Mouse (Mus musculus) limb, embryonic 11.5 days (tissue): ENCODE results near the gene Cacna1i. TPM values are rescaled to one million over a fixed set of nuclear protein-coding genes. Genes with fewer than 3 reads are reported as not detected.

Source experiments
- ATAC-seq: fragments of 200-750 bp; cut with Nextera tagmentation; 2 replicates; pipeline ENCODE4 v1.8.0; 2017; ENCODE audit warnings: low read depth; ENCODE audit not compliant: insufficient number of reproducible peaks, low FRiP score, low TSS enrichment
- DNase-seq: peaks from one replicate; pipeline ENCODE4 v3.0.0-alpha.2; 2015; ENCODE audit warnings: low spot score
- H3K27ac ChIP-seq: fragments of 300-500 bp; sonication (generic); replicated peaks from 2 replicates; pipeline ENCODE4 v1.5.1; 2014; ENCODE audit warnings: low read depth, mild to moderate bottlenecking, low read length
- H3K27me3 ChIP-seq: fragments of 300-500 bp; sonication (generic); 2 replicates; pipeline ENCODE4 v1.6.1; 2014; ENCODE audit warnings: mild to moderate bottlenecking, low read length, mixed read lengths; ENCODE audit not compliant: control insufficient read depth, insufficient read depth
- H3K36me3 ChIP-seq: fragments of 300-500 bp; sonication (generic); 2 replicates; pipeline ENCODE4 v1.6.1; 2014; ENCODE audit warnings: mild to moderate bottlenecking, low read length, moderate library complexity, mixed read lengths; ENCODE audit not compliant: control insufficient read depth, insufficient read depth
- H3K4me1 ChIP-seq: fragments of 300-500 bp; sonication (generic); 2 replicates; pipeline ENCODE4 v1.6.1; 2014; ENCODE audit warnings: low read length, mixed read lengths; ENCODE audit not compliant: control insufficient read depth, insufficient read depth
- H3K4me2 ChIP-seq: fragments of 300-500 bp; sonication (generic); 2 replicates; pipeline ENCODE4 v1.6.1; 2014; ENCODE audit warnings: low read depth, mild to moderate bottlenecking, moderate library complexity; ENCODE audit not compliant: severe bottlenecking
- H3K4me3 ChIP-seq: fragments of 300-500 bp; sonication (generic); 2 replicates; pipeline ENCODE4 v1.5.1; 2014; ENCODE audit warnings: low read depth, low read length
- H3K9ac ChIP-seq: fragments of 300-500 bp; sonication (generic); 2 replicates; pipeline ENCODE4 v1.6.1; 2014; ENCODE audit warnings: mild to moderate bottlenecking, low read length
- H3K9me3 ChIP-seq: fragments of 300-500 bp; sonication (generic); 2 replicates; pipeline ENCODE4 v1.6.1; 2016; ENCODE audit warnings: low read length; ENCODE audit not compliant: control insufficient read depth
- WGBS: fragments of 180-500 bp; shearing (Covaris S2); extraction: QIAGEN DNeasy Blood & Tissue Kit; methylation state at CpG from one replicate; pipeline ENCODE4 v1.1.7; 2014; 5-methylcytosine and 5-hydroxymethylcytosine counted together
- polyA plus RNA-seq: library from polyadenylated mRNA; unstranded; fragments of >200 nt; fragmentation: Nextera tagmentation; extraction: Ambion mirVana; gene quantifications from 2 replicates; pipeline ENCODE4 v1.2.1, GENCODE M21; 2014

Cacna1i gene
- polyA plus RNA-seq, 1 experiment from 2014 or later: not detected

DNA sequence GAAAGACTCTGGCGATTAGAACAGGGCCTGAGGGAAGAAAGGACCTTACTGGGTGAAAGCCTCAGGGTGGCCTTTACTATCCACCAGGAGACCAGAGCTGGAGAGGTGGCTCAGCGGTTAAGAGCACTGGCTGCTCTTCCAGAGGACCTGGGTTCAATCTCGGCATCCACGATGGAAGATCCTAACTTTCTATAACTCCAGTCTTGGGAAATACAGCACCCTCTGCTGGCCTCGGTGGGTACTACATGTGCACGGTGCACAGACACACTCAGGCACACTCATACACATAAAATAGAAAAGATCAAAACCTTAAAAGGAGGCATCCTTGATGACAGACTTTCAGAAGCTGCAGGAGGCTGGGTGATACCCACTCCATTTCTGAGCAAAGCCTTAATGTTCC, 6.4 kb upstream of the Cacna1i start:
- Histone ChIP-seq H3K36me3 (no peaks in the 10 kb centered on the region), H3K27me3 (peaks cover 11% of the 10 kb centered on the region), H3K9ac (no peak overlapping the region), H3K4me2 (no peak overlapping the region), H3K4me3 (no peak overlapping the region), H3K4me1 (no peaks in the 10 kb centered on the region), H3K27ac (no peak overlapping the region), H3K9me3 (no peaks in the 10 kb centered on the region)
- ATAC-seq (no peak), DNase-seq (peak; percentile 78)
- WGBS: 23% methylated on average over 6 of the region's 6 CpGs

GRCm38 (mm10) chr15:80288036-80288435, 998 bp downstream of the Cacna1i start:
- Histone ChIP-seq H3K9ac (no peak overlapping the region), H3K4me2 (peak overlapping the region; percentile 92), H3K4me1 (0 out of 2 replicates have a peak, but pooled peaks cover 3% of the 10 kb centered on the region), H3K36me3 (no peaks in the 10 kb centered on the region), H3K27me3 (peaks cover 57% of the 10 kb centered on the region), H3K27ac (no peak overlapping the region), H3K9me3 (no peaks in the 10 kb centered on the region), H3K4me3 (peak overlapping the region; percentile 35)
- DNase-seq: peak; percentile 43
- WGBS: 2% methylated on average over 23 of the region's 23 CpGs
- ATAC-seq: no peak

GRCm38 (mm10) chr15:80289436-80289835, 2.4 kb downstream of the Cacna1i start:
- no peaks in the 10 kb centered on the region for H3K9me3 ChIP-seq
- H3K36me3 ChIP-seq: no peaks in the 10 kb centered on the region
- no peak overlapping the region for H3K4me2 ChIP-seq
- 7% methylated on average over 10 of the region's 10 CpGs for WGBS
- peak; percentile 80 for DNase-seq
- 0 out of 2 replicates have a peak, but pooled peaks cover 3% of the 10 kb centered on the region for H3K4me1 ChIP-seq
- H3K9ac ChIP-seq: no peak overlapping the region
- H3K4me3 ChIP-seq: no peak overlapping the region
- H3K27me3 ChIP-seq: peaks cover 55% of the 10 kb centered on the region
- H3K27ac ChIP-seq: no peak overlapping the region
- ATAC-seq: no peak

GRCm38 (mm10) chr15:80297146-80297545, 10.1 kb downstream of the Cacna1i start:
- no peak for DNase-seq
- Histone ChIP-seq H3K27me3 (no peaks in the 10 kb centered on the region), H3K27ac (no peak overlapping the region), H3K36me3 (no peaks in the 10 kb centered on the region), H3K9me3 (no peaks in the 10 kb centered on the region), H3K4me2 (no peak overlapping the region), H3K9ac (no peak overlapping the region), H3K4me1 (no peaks in the 10 kb centered on the region), H3K4me3 (no peak overlapping the region)
- WGBS: 94% methylated on average over 1 of the region's 1 CpGs
- ATAC-seq: no peak

- no peak overlapping the region for H3K4me2 ChIP-seq
- no peak overlapping the region for H3K9ac ChIP-seq
- WGBS: 58% methylated on average over 14 of the region's 14 CpGs
- H3K36me3 ChIP-seq: no peaks in the 10 kb centered on the region
- no peak overlapping the region for H3K4me3 ChIP-seq
- ATAC-seq (no peak), DNase-seq (no peak)
- H3K27me3 ChIP-seq: no peaks in the 10 kb centered on the region
- H3K27ac ChIP-seq: no peak overlapping the region
- H3K9me3 ChIP-seq: no peaks in the 10 kb centered on the region
- H3K4me1 ChIP-seq: no peaks in the 10 kb centered on the region
Measured at GRCm38 (mm10) chr15:80303779-80304178, 16.7 kb downstream of the Cacna1i start.

- 91% methylated on average over 12 of the region's 12 CpGs for WGBS
- H3K4me1 ChIP-seq: no peaks in the 10 kb centered on the region
- H3K4me2 ChIP-seq: no peak overlapping the region
- ATAC-seq (no peak), DNase-seq (no peak)
- H3K9me3 ChIP-seq: no peaks in the 10 kb centered on the region
- no peak overlapping the region for H3K27ac ChIP-seq
- H3K9ac ChIP-seq: no peak overlapping the region
- H3K36me3 ChIP-seq: no peaks in the 10 kb centered on the region
- no peak overlapping the region for H3K4me3 ChIP-seq
- H3K27me3 ChIP-seq: no peaks in the 10 kb centered on the region
Measured at GRCm38 (mm10) chr15:80304188-80304587, 17.1 kb downstream of the Cacna1i start.

DNA sequence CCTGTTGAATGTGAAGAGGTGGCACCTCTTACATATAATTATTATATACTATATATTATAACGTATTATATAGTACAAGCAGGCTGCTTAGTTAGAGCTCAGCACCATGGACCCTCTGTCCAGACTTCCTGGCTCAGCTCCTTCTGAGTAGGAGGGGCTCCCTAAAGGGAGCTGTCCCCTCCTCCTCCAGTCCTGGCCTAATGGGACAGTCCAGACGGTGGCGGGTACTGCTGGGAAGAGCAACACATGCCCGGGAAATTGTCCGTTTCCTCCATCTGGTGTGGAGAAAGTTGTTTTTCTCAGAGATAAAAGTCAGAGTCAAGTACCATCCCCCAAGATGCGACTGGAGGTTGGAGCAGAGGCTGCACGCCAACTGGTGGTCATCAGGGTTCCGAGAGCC, 19.1 kb downstream of the Cacna1i start:
- H3K4me3 ChIP-seq: no peak overlapping the region
- DNase-seq: no peak
- no peaks in the 10 kb centered on the region for H3K36me3 ChIP-seq
- no peaks in the 10 kb centered on the region for H3K9me3 ChIP-seq
- no peak for ATAC-seq
- 40% methylated on average over 8 of the region's 8 CpGs for WGBS
- H3K4me2 ChIP-seq: no peak overlapping the region
- no peak overlapping the region for H3K9ac ChIP-seq
- H3K27me3 ChIP-seq: no peaks in the 10 kb centered on the region
- H3K4me1 ChIP-seq: no peaks in the 10 kb centered on the region
- H3K27ac ChIP-seq: no peak overlapping the region

- H3K9me3 ChIP-seq: no peaks in the 10 kb centered on the region
- no peak overlapping the region for H3K9ac ChIP-seq
- no peak overlapping the region for H3K4me2 ChIP-seq
- 49% methylated on average over 6 of the region's 7 CpGs for WGBS
- no peaks in the 10 kb centered on the region for H3K36me3 ChIP-seq
- no peak for ATAC-seq
- H3K4me1 ChIP-seq: peaks cover 11% of the 10 kb centered on the region
- H3K4me3 ChIP-seq: no peak overlapping the region
- peak; percentile 31 for DNase-seq
- no peak overlapping the region for H3K27ac ChIP-seq
- H3K27me3 ChIP-seq: no peaks in the 10 kb centered on the region
Measured at GRCm38 (mm10) chr15:80314731-80315130, 27.7 kb downstream of the Cacna1i start.

GRCm38 (mm10) chr15:80316966-80317634, 30.1 kb downstream of the Cacna1i start:
- Histone ChIP-seq H3K4me2 (no peak overlapping the region), H3K4me3 (no peak overlapping the region), H3K9ac (no peak overlapping the region), H3K27ac (no peak overlapping the region), H3K36me3 (no peaks in the 10 kb centered on the region), H3K4me1 (peaks cover 11% of the 10 kb centered on the region), H3K27me3 (no peaks in the 10 kb centered on the region), H3K9me3 (no peaks in the 10 kb centered on the region)
- DNase-seq: no peak
- 81% methylated on average over 6 of the region's 6 CpGs for WGBS
- ATAC-seq: no peak
